Mouse (Mus musculus) left cerebral cortex, postnatal 25 days (tissue): ENCODE data around the gene Phf13. TPM values are rescaled to one million over a fixed set of nuclear protein-coding genes. Genes with fewer than 3 reads are reported as not detected.

Experiments
- DNase-seq, 2 experiments: peaks; one replicate each; pipeline ENCODE4 v3.0.0; 2022; ENCODE audit warnings: low spot score in 2 of 2, mixed read lengths in 1 of 2
- intact Hi-C: fragments of 180-260 bp; cut with DNase I; formaldehyde crosslinking; loops from one replicate; pipeline ENCODE4 v1.15.1; 2025
- total RNA-seq, 2 experiments: library from RNA; stranded (reverse); gene quantifications; 2 replicates each; pipeline ENCODE4 v1.2.3; 2021

The Phf13 gene
- total RNA-seq, 2 experiments from 2014 or later = 13.1 to 13.9 TPM

DNA sequence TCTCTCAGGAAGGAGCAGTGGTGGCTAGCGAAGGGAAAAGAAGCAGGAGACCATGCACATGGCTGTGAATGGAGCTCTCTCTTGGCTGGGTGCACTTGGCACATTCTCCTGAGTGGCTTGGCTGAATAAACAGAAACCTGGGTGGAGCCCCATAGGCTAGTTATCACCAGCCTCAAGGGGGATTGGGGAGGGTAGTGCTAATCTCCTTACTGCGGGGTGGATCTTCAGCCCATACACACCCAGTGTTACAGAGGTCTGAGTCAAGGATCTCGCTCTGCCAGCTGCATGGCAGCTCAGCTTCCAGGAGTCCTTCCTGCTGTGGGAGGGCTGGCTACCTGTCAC is 35.6 kb downstream of the Phf13 start:
- DNase-seq = no peak
- intact Hi-C loops = no loop called here

DNA sequence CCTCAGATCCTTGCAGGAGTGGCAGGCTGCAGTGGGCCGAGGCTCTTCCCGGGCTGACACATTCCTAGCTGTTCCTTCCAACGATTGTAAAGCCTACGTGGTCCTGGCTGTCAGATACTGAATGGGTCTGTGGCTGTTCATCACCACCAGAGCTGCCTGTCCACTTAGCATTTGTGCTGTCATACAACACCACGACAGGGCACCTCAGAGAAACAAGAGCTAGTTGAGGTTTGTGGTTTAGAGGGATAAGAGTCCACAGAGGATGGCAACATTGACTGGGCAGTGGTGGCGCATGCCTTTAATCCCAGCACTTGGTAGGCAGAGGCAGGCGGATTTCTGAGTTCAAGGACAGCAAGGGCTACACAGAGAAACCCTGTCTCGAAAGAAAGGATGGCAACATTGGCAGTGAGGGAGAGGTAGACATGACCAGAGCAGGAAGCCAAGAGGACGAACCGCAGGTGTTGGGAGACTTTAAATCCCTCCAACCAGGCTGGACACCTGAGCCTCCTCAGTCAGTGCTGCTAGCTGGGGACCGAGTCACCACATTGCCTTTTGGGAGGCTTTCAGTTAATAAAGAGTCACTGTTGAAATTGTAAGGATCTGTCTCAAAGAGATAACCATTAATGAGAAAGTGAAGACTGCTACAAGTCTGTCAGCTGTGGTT is 36.1 kb downstream of the Phf13 start:
- no peak for DNase-seq
- intact Hi-C loops = no loop called here

DNA sequence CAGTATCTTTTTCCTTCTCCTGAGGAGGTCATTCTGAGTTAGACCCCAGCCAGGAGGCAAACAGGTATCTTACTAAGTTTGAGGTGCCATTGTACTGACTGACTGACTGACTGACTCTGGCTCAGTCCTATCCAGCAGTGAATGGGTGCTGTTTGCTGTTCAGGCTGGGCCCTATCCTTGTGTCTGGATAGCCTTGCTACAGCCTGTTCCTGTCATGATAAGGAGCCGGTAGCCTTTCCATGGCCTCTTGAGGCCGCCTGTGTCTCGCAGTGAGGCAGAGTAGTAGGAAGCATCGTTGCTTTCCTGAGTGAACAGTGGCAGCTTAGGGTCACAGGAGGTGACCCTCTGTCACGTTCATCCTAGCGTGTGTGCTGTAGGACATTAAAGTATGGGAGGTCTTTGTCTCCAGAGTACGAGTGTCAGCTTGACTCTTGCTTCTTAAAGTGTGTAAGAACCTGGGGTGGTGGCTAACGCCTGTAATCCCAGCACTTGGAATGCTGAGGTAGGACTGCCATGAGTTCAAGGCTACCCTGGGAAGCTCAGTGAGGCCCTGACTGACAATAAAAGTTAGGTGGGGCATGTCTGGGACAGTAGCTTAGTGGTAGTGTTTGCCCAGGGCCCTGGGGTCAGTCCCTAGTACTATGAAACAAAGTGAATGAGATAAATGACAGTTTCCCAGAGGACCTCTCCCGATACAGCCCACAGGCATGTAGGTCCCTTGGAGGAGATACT is 38.3 kb downstream of the Phf13 start:
- DNase-seq = no peak

DNA sequence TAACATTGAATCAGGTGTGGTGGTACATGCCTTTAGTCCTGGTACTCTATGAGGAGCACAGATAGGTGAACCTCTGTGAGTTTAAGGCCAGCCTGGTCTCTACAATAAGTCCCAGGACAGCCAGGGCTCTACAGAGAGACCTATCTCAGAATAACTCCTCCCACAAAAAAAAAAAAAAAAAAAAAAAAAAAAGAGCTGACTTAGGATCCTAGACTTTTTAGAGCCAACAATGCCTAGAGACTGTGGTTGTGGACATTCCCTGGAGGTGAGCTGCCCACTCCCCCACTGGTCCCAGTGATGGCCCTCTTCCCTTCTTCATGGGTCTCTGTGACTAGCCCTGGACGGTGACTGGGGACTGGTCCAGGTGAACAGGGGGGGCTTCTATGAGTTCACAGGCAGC is 40.3 kb downstream of the Phf13 start:
- no peak for DNase-seq
- intact Hi-C loops = no loop called here

More for the DNA sequence above, 38.3 kb downstream of the Phf13 start:
- intact Hi-C loops = no loop called here

DNA sequence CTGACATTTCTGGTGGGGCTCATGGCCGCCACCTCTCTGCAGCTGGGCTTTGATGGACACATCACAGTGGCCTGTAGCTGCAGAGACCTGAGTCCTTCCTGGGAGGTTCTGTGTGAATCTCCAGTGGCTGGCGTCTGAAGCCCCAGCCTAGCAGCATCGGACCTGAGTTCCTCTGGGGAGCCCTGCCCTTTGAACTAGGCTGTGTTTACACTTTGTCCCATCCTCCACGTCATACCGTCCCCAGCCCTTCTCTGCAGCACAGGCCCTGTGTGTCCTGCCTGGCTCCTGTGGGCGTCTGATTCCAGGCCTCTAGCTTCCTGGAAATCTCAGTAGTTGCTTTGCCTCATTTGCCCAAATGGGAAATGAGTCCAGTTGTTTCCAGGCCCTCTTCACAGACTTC is 42.8 kb downstream of the Phf13 start:
- intact Hi-C loops = no loop called here
- no peak for DNase-seq

DNA sequence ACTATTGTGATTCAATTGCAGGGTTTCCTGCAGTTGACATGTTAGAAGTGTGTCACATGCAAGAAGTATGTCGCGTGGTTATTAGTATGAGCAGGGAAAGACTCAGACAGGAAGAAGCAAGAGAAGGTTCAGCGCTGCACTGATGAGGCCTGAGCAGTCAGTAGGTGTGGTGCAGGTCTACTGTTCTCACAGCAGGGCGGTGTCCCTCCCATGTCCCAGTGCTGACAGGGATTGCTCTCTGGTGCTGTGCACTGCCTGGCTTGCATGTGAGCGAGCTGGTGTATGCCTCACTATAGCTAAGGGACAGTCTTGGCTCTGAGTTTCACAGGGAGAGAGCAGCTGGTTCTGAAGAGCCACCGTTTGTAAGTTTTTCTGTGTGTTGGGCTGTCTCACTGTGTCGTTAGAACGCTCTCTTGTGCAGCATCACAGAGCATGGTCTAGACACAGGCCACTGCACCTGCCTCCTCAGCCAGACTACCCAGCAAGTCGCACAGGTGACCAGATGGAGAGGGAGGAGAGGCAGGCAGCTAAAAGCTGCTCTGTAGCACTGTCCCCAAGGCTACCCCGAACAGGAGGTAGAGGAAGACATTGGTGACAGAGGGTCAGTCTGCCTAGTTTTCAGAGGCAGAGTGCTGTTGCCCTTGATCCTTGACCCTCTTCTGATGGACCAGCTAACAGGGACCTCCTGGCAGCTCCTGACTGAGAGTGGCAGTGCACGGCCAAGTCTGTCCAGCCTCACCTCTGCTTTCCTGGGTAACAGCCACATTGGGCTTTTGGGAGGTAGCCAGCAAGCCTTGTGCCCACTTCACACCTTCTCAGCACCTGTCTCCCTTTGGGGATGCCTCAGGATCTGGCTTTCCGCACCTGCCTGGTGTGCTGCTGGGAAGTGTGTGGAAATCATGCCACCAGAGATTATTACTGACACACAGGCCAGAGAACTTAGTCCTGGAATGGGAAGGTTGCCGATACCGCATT is 47.3 kb downstream of the Phf13 start:
- DNase-seq = no peak
- intact Hi-C loops = no loop called here

DNA sequence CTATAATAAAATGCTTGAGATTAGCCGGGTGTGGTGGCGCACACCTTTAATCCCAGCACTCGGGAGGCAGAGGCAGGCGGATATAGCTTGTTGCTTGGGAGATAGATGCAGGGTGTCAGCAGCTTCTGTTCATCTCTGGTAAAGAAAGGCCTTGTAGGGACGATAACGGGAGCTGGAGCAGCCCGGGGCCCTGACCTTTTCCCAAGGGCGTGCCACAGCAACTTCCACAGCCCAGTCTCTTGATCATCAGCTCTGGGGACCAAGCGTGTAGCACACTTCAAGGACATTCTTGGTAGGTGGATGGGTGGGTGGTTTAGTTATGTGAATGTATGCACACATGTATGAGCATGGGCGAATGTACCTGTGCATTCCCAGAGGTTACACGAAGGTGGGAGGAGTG is 49.8 kb downstream of the Phf13 start:
- no peak for DNase-seq
- intact Hi-C loops = no loop called here

Other genes starting within 250 kb of the Phf13 start
- gene Camta1, start 134.4 kb downstream of the Phf13 start, total RNA-seq = 100 to 1,000 TPM; 193 to 222 TPM
- gene Dnajc11, start 62.6 kb downstream of the Phf13 start, total RNA-seq = 10 to 100 TPM; 61.6 to 62.3 TPM
- gene Thap3, start 7.3 kb downstream of the Phf13 start, total RNA-seq = 10 to 100 TPM; 16.5 to 20.4 TPM
- 10 to 100 TPM; 13.5 to 16.4 TPM for gene Klhl21, start 12.5 kb upstream of the Phf13 start, total RNA-seq
- gene Zbtb48, start 31.4 kb upstream of the Phf13 start, total RNA-seq = 10 to 100 TPM; 13.6 to 15.5 TPM
- under 1 TPM; 0.37 to 0.76 TPM for gene Tas1r1, start 42.3 kb upstream of the Phf13 start, total RNA-seq
- 10 to 100 TPM; 16.5 to 18.8 TPM for gene Nol9, start 43.1 kb upstream of the Phf13 start, total RNA-seq
- 10 to 100 TPM; 72.1 to 93.5 TPM for gene Plekhg5, start 76.2 kb upstream of the Phf13 start, total RNA-seq
- gene Tnfrsf25, start 119.7 kb upstream of the Phf13 start, total RNA-seq = 10 to 100 TPM; 13.5 to 18.0 TPM
- 1 to 10 TPM in 1 of 2 experiments, under 1 TPM in 1; 0.73 to 1.2 TPM for gene Espn, start 156.1 kb upstream of the Phf13 start, total RNA-seq
- gene Hes2, start 162.6 kb upstream of the Phf13 start, total RNA-seq = not detected
- gene Acot7, start 181.9 kb upstream of the Phf13 start, total RNA-seq = 100 to 1,000 TPM; 308 to 337 TPM